Mouse (Mus musculus): ENCODE results near the gene Olfr1218. TPM values are rescaled to one million over a fixed set of nuclear protein-coding genes. Genes with fewer than 3 reads are reported as not detected.
"Not testable (repeated sequence)": the region's sequence is repeated elsewhere in the genome, so short reads cannot be mapped to it uniquely, and the experiment has no call there.

Gene Olfr1218
- not detected in 2 replicates for polyA plus RNA-seq (2016; fragmentation: Nextera tagmentation; extraction: Ambion mirVana)

DNA sequence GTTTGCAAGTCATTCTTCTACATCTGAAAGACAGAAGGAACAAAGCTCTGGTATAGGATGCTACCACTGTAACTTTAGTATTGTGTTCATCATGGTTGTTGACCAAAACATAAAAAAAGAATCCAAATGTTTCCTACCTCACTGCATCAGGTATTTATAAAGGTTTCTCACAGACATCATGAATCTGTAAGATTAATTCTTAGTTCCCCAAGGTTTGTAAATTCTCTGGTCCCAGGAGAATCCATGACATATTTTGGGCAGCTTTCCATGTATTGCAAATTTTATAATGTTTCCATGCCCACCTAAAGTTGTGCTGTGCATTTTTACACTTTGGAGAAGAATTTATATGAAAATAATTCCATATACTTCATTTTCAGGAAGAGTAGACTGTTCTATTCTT is at the start of gene Olfr1218:
TSS of gene Olfr1218 (minus strand) at position 101 of the 400 bp plus-strand sequence.
- H3K4me1 ChIP-seq: no peaks in the 10 kb centered on the region
- no peaks in the 10 kb centered on the region for H3K36me3 ChIP-seq
- no peak within 1 kb of the TSS for H3K4me2 ChIP-seq (replicated peaks)
- H3K27me3 ChIP-seq (replicated peaks): no peaks in the 10 kb centered on the region
- H3K9me3 ChIP-seq: no peaks in the 10 kb centered on the region
- H3K27ac ChIP-seq: no peak within 1 kb of the TSS
- no peak within 1 kb of the TSS for H3K4me3 ChIP-seq
- no peak within 1 kb of the TSS for H3K9ac ChIP-seq
- ATAC-seq (ENCODE audit: low FRiP score, low read depth): no peak

DNA sequence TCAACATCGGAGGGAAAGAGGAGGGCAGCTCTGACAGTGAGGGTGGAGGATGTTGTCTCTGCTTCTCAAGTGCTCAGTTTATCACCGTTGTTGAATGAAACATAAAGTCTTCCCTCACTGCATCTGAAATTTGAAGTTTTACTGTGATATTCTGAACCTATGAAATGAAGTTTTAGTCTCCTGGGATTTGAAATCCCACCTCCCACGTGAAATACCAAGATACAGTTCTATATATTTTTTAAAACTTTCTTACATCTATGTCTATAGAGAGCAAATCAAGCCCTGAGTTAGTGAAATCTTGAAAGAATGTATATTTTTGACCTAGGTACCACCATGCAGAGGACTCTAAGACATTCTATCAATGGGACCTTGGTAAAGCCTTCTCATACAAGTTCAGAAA is 45.7 kb upstream of the Olfr1218 start, which contains the start of gene Olfr1220:
TSS of gene Olfr1220 (minus strand) at position 101 of the 400 bp plus-strand sequence.
- Histone ChIP-seq H3K9me3 (no peaks in the 10 kb centered on the region), H3K4me1 (no peaks in the 10 kb centered on the region), H3K27me3 (replicated peaks) (no peaks in the 10 kb centered on the region), H3K36me3 (no peaks in the 10 kb centered on the region), H3K4me3 (no peak within 1 kb of the TSS), H3K9ac (no peak within 1 kb of the TSS), H3K27ac (no peak within 1 kb of the TSS), H3K4me2 (replicated peaks) (no peak within 1 kb of the TSS)
- WGBS: 77% methylated on average over 3 of the region's 3 CpGs
- ATAC-seq (ENCODE audit: low FRiP score, low read depth): no peak

DNA sequence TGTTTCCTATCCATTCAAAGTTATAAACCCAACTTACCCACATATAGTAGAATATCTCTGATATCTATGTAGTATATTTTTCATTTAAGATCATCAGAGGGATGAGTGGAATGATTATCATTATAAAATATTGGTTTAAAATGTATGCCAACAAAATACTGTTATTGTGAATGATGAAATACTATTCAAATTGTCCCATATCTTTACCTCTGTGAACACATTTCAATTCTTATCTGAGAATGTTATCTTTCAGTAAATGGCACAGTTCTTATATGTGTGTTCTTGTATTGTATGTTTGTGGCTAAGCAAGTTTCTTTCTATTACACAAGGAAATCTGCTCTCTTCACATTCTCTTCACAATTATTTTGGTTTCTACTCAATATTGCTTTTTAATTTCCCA is 44.7 kb upstream of the Olfr1218 start:
- no peak overlapping the region for H3K4me2 ChIP-seq (replicated peaks)
- no peaks in the 10 kb centered on the region for H3K4me1 ChIP-seq
- H3K36me3 ChIP-seq: no peaks in the 10 kb centered on the region
- ATAC-seq (ENCODE audit: low FRiP score, low read depth): no peak
- no peak overlapping the region for H3K4me3 ChIP-seq
- no peaks in the 10 kb centered on the region for H3K9me3 ChIP-seq
- no peaks in the 10 kb centered on the region for H3K27me3 ChIP-seq (replicated peaks)
- no peak overlapping the region for H3K27ac ChIP-seq
- no peak overlapping the region for H3K9ac ChIP-seq

GRCm38 (mm10) chr2:89093848-89094247 is 32.9 kb upstream of the Olfr1218 start:
- Histone ChIP-seq H3K9ac (no peak overlapping the region), H3K36me3 (no peaks in the 10 kb centered on the region)
- 100% methylated on average over 1 of the region's 1 CpGs for WGBS

DNA sequence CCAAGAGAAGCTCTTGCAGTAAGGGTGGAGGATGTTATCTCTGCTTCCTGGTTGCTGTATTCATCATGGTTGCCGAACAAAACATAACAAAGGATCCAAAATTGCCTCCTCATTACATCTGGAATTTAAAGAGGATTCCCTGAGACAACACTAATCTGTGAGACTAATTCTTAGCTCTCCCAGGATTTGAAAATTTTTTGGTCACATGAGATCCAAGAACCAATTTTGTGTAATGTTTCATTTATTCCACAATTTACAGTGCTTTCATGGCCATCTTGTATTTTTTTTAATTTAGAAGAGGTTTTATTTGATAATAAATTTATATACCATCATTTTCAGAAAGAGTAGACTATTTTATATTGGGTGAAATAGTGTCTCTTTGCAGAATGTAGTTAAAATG is 22.4 kb upstream of the Olfr1218 start, which contains the start of gene Olfr1219:
TSS of gene Olfr1219 (minus strand) at position 101 of the 400 bp plus-strand sequence.
- Histone ChIP-seq H3K9ac (no peak within 1 kb of the TSS), H3K27me3 (replicated peaks) (no peaks in the 10 kb centered on the region), H3K4me3 (no peak within 1 kb of the TSS), H3K4me2 (replicated peaks) (no peak within 1 kb of the TSS), H3K36me3 (no peaks in the 10 kb centered on the region), H3K4me1 (no peaks in the 10 kb centered on the region), H3K27ac (no peak within 1 kb of the TSS), H3K9me3 (no peaks in the 10 kb centered on the region)
- ATAC-seq (ENCODE audit: low FRiP score, low read depth): no peak
- 77% methylated on average over 1 of the region's 1 CpGs for WGBS

More at GRCm38 (mm10) chr2:89093848-89094247, 32.9 kb upstream of the Olfr1218 start:
- ATAC-seq (ENCODE audit: low FRiP score, low read depth): no peak
- no peaks in the 10 kb centered on the region for H3K4me1 ChIP-seq
- no peak overlapping the region for H3K4me2 ChIP-seq (replicated peaks)
- no peaks in the 10 kb centered on the region for H3K27me3 ChIP-seq (replicated peaks)
- H3K27ac ChIP-seq: no peak overlapping the region
- no peak overlapping the region for H3K4me3 ChIP-seq
- H3K9me3 ChIP-seq: no peaks in the 10 kb centered on the region

DNA sequence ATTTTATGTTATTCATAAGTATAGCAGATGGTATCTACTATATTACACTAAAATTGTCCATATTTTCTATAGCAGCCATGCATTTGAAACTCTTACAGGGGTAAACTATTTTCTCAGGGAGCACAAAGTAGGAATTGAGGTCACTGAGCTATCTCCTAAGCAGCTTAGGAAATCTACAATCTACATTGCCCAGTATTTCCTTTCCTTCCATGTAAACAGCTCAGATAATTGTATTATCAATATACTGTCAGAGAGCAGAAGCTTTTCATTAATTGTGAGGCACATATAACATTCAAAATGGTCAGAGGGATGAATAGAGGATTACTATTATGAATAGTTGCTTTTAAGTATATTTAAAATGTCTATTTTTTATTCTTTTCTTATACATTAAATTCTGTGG is 20.5 kb upstream of the Olfr1218 start:
- no peaks in the 10 kb centered on the region for H3K36me3 ChIP-seq
- H3K4me2 ChIP-seq (replicated peaks): no peak overlapping the region
- ATAC-seq (ENCODE audit: low FRiP score, low read depth): no peak
- no peak overlapping the region for H3K9ac ChIP-seq
- no peaks in the 10 kb centered on the region for H3K4me1 ChIP-seq
- no peaks in the 10 kb centered on the region for H3K27me3 ChIP-seq (replicated peaks)
- H3K9me3 ChIP-seq: no peaks in the 10 kb centered on the region
- no peak overlapping the region for H3K27ac ChIP-seq
- H3K4me3 ChIP-seq: no peak overlapping the region

DNA sequence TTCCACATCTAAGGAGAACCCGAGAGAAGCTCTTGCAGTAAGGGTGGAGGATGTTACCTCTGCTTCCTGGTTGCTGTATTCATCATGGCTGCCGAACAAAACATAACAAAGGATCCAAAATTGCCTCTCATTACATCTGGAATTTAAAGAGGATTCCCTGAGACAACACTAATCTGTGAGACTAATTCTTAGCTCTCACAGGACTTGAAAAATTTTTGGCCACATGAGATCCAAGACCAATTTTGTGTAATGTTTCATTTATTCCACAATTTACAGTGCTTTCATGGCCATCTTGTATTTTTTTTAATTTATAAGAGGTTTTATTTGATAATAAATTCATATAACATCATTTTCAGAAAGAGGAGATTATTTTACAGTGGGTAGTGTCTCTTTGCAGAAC is 29.0 kb downstream of the Olfr1218 start, which contains the start of gene Olfr1217:
TSS of gene Olfr1217 (minus strand) at position 101 of the 400 bp plus-strand sequence.
- Histone ChIP-seq H3K4me3 (no peak within 1 kb of the TSS), H3K9me3 (no peaks in the 10 kb centered on the region), H3K4me1 (no peaks in the 10 kb centered on the region), H3K27me3 (replicated peaks) (no peaks in the 10 kb centered on the region), H3K27ac (no peak within 1 kb of the TSS), H3K9ac (no peak within 1 kb of the TSS), H3K4me2 (replicated peaks) (no peak within 1 kb of the TSS), H3K36me3 (no peaks in the 10 kb centered on the region)
- WGBS: 75% methylated on average over 2 of the region's 2 CpGs
- ATAC-seq (ENCODE audit: low FRiP score, low read depth): no peak

DNA sequence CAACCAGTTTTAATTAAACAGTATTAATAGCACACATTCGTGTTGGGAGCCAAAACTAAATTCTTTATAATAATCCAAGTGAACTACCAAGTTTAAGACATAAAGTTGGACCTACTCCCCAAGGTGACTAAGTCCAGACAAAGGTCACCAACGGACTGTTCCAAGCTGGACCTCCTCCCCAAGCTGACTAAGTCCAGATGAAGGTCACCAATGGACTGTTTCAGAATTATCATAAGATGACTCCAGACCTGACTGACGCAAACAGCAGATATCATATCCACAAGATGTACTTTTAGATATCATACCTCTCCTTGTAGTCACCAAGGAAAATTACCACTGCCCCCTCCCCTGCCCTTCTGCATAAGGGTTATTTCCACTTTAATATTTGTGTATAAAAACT is 39.6 kb downstream of the Olfr1218 start:
- H3K36me3 ChIP-seq; H3K4me1 ChIP-seq; H3K27ac ChIP-seq; ATAC-seq (ENCODE audit: low FRiP score, low read depth); H3K4me3 ChIP-seq; H3K9me3 ChIP-seq; H3K27me3 ChIP-seq (replicated peaks); H3K4me2 ChIP-seq (replicated peaks); H3K9ac ChIP-seq: not testable (repeated sequence)
- WGBS: 80% methylated on average over 3 of the region's 3 CpGs

- H3K27me3 ChIP-seq (replicated peaks): no peaks in the 10 kb centered on the region
- 84% methylated on average over 1 of the region's 1 CpGs for WGBS
- H3K27ac ChIP-seq: no peak within 1 kb of the TSS
- ATAC-seq (ENCODE audit: low FRiP score, low read depth): no peak
- H3K9ac ChIP-seq: no peak within 1 kb of the TSS
- no peak within 1 kb of the TSS for H3K4me3 ChIP-seq
- no peaks in the 10 kb centered on the region for H3K4me1 ChIP-seq
- no peaks in the 10 kb centered on the region for H3K36me3 ChIP-seq
- H3K9me3 ChIP-seq: no peaks in the 10 kb centered on the region
- no peak within 1 kb of the TSS for H3K4me2 ChIP-seq (replicated peaks)
Observed at GRCm38 (mm10) chr2:89018240-89018639, 42.7 kb downstream of the Olfr1218 start, which contains the start of gene Olfr1216. Gene Olfr1216, minus strand, starts transcription at chr2:89018340.

DNA sequence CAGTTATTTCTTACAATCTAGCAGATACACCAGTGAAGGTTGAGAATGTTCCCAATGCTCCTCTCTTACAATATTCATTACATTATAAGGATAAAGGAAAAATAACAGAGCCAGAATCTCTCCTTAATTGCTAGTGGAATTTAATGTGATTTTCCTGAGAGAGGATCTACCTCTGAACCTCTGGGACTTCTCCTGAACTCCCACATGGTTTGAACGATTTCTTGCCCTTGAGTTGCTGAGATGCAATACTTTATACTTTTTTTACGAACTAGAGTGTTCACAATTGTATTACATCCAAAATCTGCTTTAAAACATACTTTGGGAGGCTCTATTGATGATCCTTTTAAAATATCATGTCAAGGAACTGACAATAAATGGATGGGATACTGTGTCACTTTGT is 54.1 kb downstream of the Olfr1218 start, which contains the start of gene Olfr1215:
TSS of gene Olfr1215 (minus strand) at position 101 of the 400 bp plus-strand sequence.
- WGBS: 74% methylated on average over 2 of the region's 2 CpGs

More for the DNA sequence above, 54.1 kb downstream of the Olfr1218 start, which contains the start of gene Olfr1215:
- Histone ChIP-seq H3K36me3 (no peaks in the 10 kb centered on the region), H3K9ac (no peak within 1 kb of the TSS), H3K4me1 (no peaks in the 10 kb centered on the region), H3K9me3 (no peaks in the 10 kb centered on the region), H3K4me2 (replicated peaks) (no peak within 1 kb of the TSS), H3K4me3 (no peak within 1 kb of the TSS), H3K27ac (no peak within 1 kb of the TSS), H3K27me3 (replicated peaks) (no peaks in the 10 kb centered on the region)
- ATAC-seq (ENCODE audit: low FRiP score, low read depth): no peak

Other genes starting within 250 kb of the Olfr1218 start
- 0.05 TPM in 1 of 2 replicates, not detected in the other for gene Olfr1202, start 246.7 kb downstream of the Olfr1218 start, polyA plus RNA-seq (2016; fragmentation: Nextera tagmentation; extraction: Ambion mirVana)
- gene Olfr1205, start 231.4 kb downstream of the Olfr1218 start, polyA plus RNA-seq (2016; fragmentation: Nextera tagmentation; extraction: Ambion mirVana): not detected in 2 replicates
- not detected in 2 replicates for gene Olfr1204, start 211.9 kb downstream of the Olfr1218 start, polyA plus RNA-seq (2016; fragmentation: Nextera tagmentation; extraction: Ambion mirVana)
- not detected in 2 replicates for gene Olfr1206, start 198.0 kb downstream of the Olfr1218 start, polyA plus RNA-seq (2016; fragmentation: Nextera tagmentation; extraction: Ambion mirVana)
- not detected in 2 replicates for gene Olfr1208, start 158.9 kb downstream of the Olfr1218 start, polyA plus RNA-seq (2016; fragmentation: Nextera tagmentation; extraction: Ambion mirVana)
- not detected in 2 replicates for gene Olfr1209, start 146.0 kb downstream of the Olfr1218 start, polyA plus RNA-seq (2016; fragmentation: Nextera tagmentation; extraction: Ambion mirVana)
- not detected in 2 replicates for gene Olfr1211, start 123.1 kb downstream of the Olfr1218 start, polyA plus RNA-seq (2016; fragmentation: Nextera tagmentation; extraction: Ambion mirVana)
- not detected in 2 replicates for gene Olfr1212, start 107.2 kb downstream of the Olfr1218 start, polyA plus RNA-seq (2016; fragmentation: Nextera tagmentation; extraction: Ambion mirVana)
- gene Gm13762, start 80.9 kb downstream of the Olfr1218 start, polyA plus RNA-seq (2016; fragmentation: Nextera tagmentation; extraction: Ambion mirVana): not detected in 2 replicates
- not detected in 2 replicates for gene Olfr1214, start 68.5 kb downstream of the Olfr1218 start, polyA plus RNA-seq (2016; fragmentation: Nextera tagmentation; extraction: Ambion mirVana)
- not detected in 2 replicates for gene Olfr1215, start 54.2 kb downstream of the Olfr1218 start, polyA plus RNA-seq (2016; fragmentation: Nextera tagmentation; extraction: Ambion mirVana)
- gene Olfr1216, start 42.8 kb downstream of the Olfr1218 start, polyA plus RNA-seq (2016; fragmentation: Nextera tagmentation; extraction: Ambion mirVana): not detected in 2 replicates
- not detected in 2 replicates for gene Olfr1217, start 29.1 kb downstream of the Olfr1218 start, polyA plus RNA-seq (2016; fragmentation: Nextera tagmentation; extraction: Ambion mirVana)
- gene Olfr1219, start 22.3 kb upstream of the Olfr1218 start, polyA plus RNA-seq (2016; fragmentation: Nextera tagmentation; extraction: Ambion mirVana): not detected in 2 replicates
- gene Olfr1220, start 45.6 kb upstream of the Olfr1218 start, polyA plus RNA-seq (2016; fragmentation: Nextera tagmentation; extraction: Ambion mirVana): 0.04 TPM in 1 of 2 replicates, not detected in the other
- gene Olfr1221, start 56.1 kb upstream of the Olfr1218 start, polyA plus RNA-seq (2016; fragmentation: Nextera tagmentation; extraction: Ambion mirVana): not detected in 2 replicates
- gene Olfr1222, start 71.9 kb upstream of the Olfr1218 start, polyA plus RNA-seq (2016; fragmentation: Nextera tagmentation; extraction: Ambion mirVana): not detected in 2 replicates
- gene Olfr1223, start 90.4 kb upstream of the Olfr1218 start, polyA plus RNA-seq (2016; fragmentation: Nextera tagmentation; extraction: Ambion mirVana): not detected in 2 replicates
- not detected in 2 replicates for gene Olfr1224-ps1, start 102.9 kb upstream of the Olfr1218 start, polyA plus RNA-seq (2016; fragmentation: Nextera tagmentation; extraction: Ambion mirVana)
- not detected in 2 replicates for gene Olfr1225, start 113.5 kb upstream of the Olfr1218 start, polyA plus RNA-seq (2016; fragmentation: Nextera tagmentation; extraction: Ambion mirVana)
- gene Olfr1226, start 138.9 kb upstream of the Olfr1218 start, polyA plus RNA-seq (2016; fragmentation: Nextera tagmentation; extraction: Ambion mirVana): not detected in 2 replicates
- gene Olfr1228, start 192.9 kb upstream of the Olfr1218 start, polyA plus RNA-seq (2016; fragmentation: Nextera tagmentation; extraction: Ambion mirVana): not detected in 2 replicates
- gene Olfr1229, start 226.8 kb upstream of the Olfr1218 start, polyA plus RNA-seq (2016; fragmentation: Nextera tagmentation; extraction: Ambion mirVana): not detected in 2 replicates
- not detected in 2 replicates for gene Olfr1230, start 236.1 kb upstream of the Olfr1218 start, polyA plus RNA-seq (2016; fragmentation: Nextera tagmentation; extraction: Ambion mirVana)
- gene Olfr1231, start 245.9 kb upstream of the Olfr1218 start, polyA plus RNA-seq (2016; fragmentation: Nextera tagmentation; extraction: Ambion mirVana): not detected in 2 replicates